Mouse (Mus musculus) neural tube, embryonic 11.5 days (tissue): Measurements from ENCODE around the gene Unc119b. TPM values are rescaled to one million over a fixed set of nuclear protein-coding genes. Genes with fewer than 3 reads are reported as not detected.

ENCODE experiments used
- ATAC-seq: fragments of 200-750 bp; cut with Nextera tagmentation; 2 replicates; pipeline ENCODE4 v1.8.0; 2017; ENCODE audit warnings: moderate number of reproducible peaks, mild to moderate bottlenecking, moderate TSS enrichment, moderate library complexity; ENCODE audit not compliant: insufficient read depth, low FRiP score, low TSS enrichment
- DNase-seq: peaks from one replicate; pipeline ENCODE4 v3.0.0-alpha.2; 2015; ENCODE audit warnings: low spot score
- H3K27ac ChIP-seq: fragments of 300-500 bp; sonication (generic); 2 replicates; pipeline ENCODE4 v1.5.1; 2014; ENCODE audit warnings: low read depth, mild to moderate bottlenecking, low read length
- H3K27me3 ChIP-seq: fragments of 300-500 bp; sonication (generic); 2 replicates; pipeline ENCODE4 v1.6.1; 2014; ENCODE audit warnings: mild to moderate bottlenecking, low read length, mixed read lengths; ENCODE audit not compliant: control insufficient read depth, insufficient read depth
- H3K36me3 ChIP-seq: fragments of 300-500 bp; sonication (generic); 2 replicates; pipeline ENCODE4 v1.6.1; 2014; ENCODE audit warnings: mild to moderate bottlenecking, low read length, moderate library complexity, mixed read lengths; ENCODE audit not compliant: control insufficient read depth, insufficient read depth
- H3K4me1 ChIP-seq: fragments of 300-500 bp; sonication (generic); 2 replicates; pipeline ENCODE4 v1.6.1; 2014; ENCODE audit warnings: low read length, mixed read lengths; ENCODE audit not compliant: control insufficient read depth, insufficient read depth
- H3K4me2 ChIP-seq: fragments of 300-500 bp; sonication (generic); 2 replicates; pipeline ENCODE4 v1.6.1; 2014; ENCODE audit warnings: low read depth, mild to moderate bottlenecking, moderate library complexity
- H3K4me3 ChIP-seq: fragments of 300-500 bp; sonication (generic); 2 replicates; pipeline ENCODE4 v1.5.1; 2014; ENCODE audit warnings: low read depth, low read length
- H3K9ac ChIP-seq: fragments of 300-500 bp; sonication (generic); 2 replicates; pipeline ENCODE4 v1.6.1; 2014; ENCODE audit warnings: mild to moderate bottlenecking, low read length
- H3K9me3 ChIP-seq: fragments of 300-500 bp; sonication (generic); 2 replicates; pipeline ENCODE4 v1.6.1; 2016; ENCODE audit warnings: low read length; ENCODE audit not compliant: control insufficient read depth
- WGBS: fragments of 180-500 bp; shearing (Covaris S2); extraction: QIAGEN DNeasy Blood & Tissue Kit; methylation state at CpG from one replicate; pipeline ENCODE4 v1.1.7; 2014; 5-methylcytosine and 5-hydroxymethylcytosine counted together
- polyA plus RNA-seq: library from polyadenylated mRNA; unstranded; fragments of >200 nt; fragmentation: Nextera tagmentation; extraction: Ambion mirVana; gene quantifications from 2 replicates; pipeline ENCODE4 v1.2.1, GENCODE M21; 2014

Gene Unc119b
- polyA plus RNA-seq, 1 experiment from 2014 or later, result 73.4 TPM

DNA sequence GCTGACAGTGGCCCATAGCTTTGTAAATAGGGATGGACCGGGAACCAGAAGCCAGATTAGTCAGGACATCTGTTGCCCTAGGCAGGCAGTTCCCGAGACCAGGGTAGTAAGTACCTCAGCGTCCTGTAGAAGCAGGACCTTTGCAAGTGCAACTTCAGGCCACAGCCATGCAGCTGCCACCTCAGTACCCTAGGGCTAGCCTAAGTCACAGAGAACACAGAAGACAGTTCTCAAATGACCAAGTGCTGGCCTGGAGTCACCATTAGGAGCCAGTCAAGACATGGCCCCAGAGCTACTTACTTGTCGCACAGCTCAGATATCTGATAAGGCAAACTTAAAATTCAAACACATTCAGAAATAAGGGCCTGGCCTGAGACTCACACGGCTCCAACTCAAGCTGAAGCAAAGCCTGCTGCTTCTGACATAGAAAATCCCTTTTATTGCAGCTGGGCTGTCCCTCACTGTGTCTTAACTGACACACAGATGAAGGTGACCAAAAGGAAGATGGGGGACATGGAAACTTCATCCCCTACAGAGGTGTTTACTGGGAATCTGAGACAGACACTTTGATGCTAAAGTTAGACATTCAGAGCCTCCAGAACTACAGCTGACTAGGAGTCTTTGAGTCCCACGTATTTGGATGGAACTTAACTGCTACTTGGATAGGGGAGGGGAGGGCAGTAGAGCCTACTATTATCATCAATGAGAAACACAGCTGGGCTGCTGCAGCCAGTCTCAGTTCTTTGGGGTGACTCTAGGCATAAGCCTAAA, 11.4 kb upstream of the Unc119b start:
- no peaks in the 10 kb centered on the region for H3K27me3 ChIP-seq
- no peak overlapping the region for H3K27ac ChIP-seq
- peaks cover 24% of the 10 kb centered on the region for H3K36me3 ChIP-seq
- DNase-seq, result no peak
- 76% methylated on average over 6 of the region's 6 CpGs for WGBS
- H3K9me3 ChIP-seq, result no peaks in the 10 kb centered on the region; the same call in 1 of the 2 replicates
- H3K4me3 ChIP-seq, result no peak overlapping the region
- no peak overlapping the region for H3K4me2 ChIP-seq
- no peaks in the 10 kb centered on the region for H3K4me1 ChIP-seq
- ATAC-seq, result no peak
- no peak overlapping the region for H3K9ac ChIP-seq

DNA sequence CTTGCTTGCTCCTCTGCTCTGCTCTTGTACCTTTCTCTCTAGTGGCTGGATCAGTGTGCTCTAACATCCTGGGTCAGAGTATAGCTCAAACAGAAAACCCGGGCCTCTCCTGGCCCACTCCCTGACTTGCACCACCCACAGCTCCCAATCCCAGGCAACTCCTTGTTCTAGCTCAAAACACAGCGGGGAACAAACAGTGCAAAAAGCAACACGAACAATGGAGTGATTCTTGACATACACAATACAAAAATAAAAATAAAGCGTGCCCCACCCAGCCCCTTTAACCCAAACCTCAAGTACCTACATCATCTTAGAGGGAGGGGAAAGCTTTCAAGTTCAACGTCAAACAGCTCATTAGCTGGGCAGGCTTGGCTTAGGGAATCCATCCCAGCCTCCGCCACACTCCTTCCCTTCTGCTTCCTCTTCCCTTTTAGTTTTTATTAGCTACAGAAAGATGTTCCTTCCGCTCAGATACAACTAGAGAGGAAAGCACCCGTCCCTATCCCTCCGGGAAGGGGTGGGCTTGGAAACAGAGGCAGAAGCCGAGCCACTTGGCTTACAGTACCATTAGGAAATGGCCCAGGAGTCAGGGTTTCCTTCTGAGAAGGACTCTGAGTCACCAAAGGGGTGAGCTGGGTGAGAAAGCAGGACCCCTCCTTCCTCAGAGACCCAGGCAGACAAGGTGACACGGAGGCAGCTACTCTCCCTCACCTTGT, 10.6 kb upstream of the Unc119b start:
- DNase-seq, result no peak
- H3K4me1 ChIP-seq, result no peaks in the 10 kb centered on the region
- H3K36me3 ChIP-seq, result peaks cover 24% of the 10 kb centered on the region
- no peak overlapping the region for H3K9ac ChIP-seq
- H3K27ac ChIP-seq, result no peak overlapping the region
- 78% methylated on average over 11 of the region's 11 CpGs for WGBS
- no peaks in the 10 kb centered on the region; the same call in 1 of the 2 replicates for H3K9me3 ChIP-seq
- no peak for ATAC-seq
- no peaks in the 10 kb centered on the region for H3K27me3 ChIP-seq
- H3K4me3 ChIP-seq, result no peak overlapping the region
- no peak overlapping the region for H3K4me2 ChIP-seq

DNA sequence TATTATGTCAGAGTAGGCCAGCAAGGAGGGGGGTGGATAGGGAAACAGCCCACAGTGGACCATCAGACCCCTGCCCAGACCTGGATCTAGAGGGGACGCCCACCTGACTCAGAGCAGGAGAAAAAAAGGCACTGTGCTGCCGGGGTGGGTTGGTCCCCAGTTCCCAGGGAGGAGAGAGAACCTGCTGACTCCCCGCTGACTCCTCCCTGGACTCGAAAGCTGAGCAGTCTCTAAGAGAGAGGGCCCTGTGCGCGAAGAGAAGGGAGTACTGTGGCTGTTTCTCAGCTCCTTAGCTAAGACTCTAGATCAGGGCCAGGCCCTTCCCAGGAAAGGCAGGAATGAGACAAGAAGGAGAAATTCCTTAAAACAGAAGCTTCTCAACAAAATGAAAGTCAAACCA, 9.7 kb upstream of the Unc119b start:
- Histone ChIP-seq H3K4me2 (no peak overlapping the region), H3K9ac (no peak overlapping the region), H3K4me1 (no peaks in the 10 kb centered on the region), H3K9me3 (no peaks in the 10 kb centered on the region; the same call in 1 of the 2 replicates), H3K4me3 (no peak overlapping the region), H3K27me3 (no peaks in the 10 kb centered on the region), H3K36me3 (peaks cover 15% of the 10 kb centered on the region), H3K27ac (no peak overlapping the region)
- whole genome bisulfite sequencing, result 76% methylated on average over 6 of the region's 6 CpGs
- ATAC-seq (no peak), DNase-seq (no peak)

DNA sequence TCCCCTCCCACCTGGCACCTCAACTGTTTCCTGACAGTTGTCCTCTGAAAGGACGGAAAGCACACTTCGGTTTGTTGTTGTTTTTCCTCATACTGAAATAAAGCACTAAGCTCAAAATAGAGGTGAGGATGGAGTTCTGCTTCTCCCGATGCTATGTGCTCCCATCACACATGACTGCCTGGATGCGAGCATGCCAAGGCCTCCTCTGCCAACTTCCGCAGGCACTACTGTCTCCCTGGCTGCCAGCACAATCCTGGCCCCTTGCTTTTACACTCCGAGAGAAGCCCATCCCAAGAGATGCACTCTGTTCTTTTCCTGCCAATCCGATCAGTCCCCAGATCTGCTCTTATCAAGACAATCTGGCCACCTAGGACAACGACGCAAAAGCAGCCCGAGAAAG, 8.8 kb upstream of the Unc119b start:
- no peak overlapping the region for H3K27ac ChIP-seq
- H3K9ac ChIP-seq, result no peak overlapping the region
- H3K4me2 ChIP-seq, result no peak overlapping the region
- ATAC-seq, result no peak
- WGBS, result 89% methylated on average over 10 of the region's 10 CpGs
- DNase-seq, result no peak
- no peak overlapping the region for H3K4me3 ChIP-seq
- H3K9me3 ChIP-seq, result no peaks in the 10 kb centered on the region
- H3K27me3 ChIP-seq, result no peaks in the 10 kb centered on the region
- H3K4me1 ChIP-seq, result no peaks in the 10 kb centered on the region
- H3K36me3 ChIP-seq, result peaks cover 11% of the 10 kb centered on the region

DNA sequence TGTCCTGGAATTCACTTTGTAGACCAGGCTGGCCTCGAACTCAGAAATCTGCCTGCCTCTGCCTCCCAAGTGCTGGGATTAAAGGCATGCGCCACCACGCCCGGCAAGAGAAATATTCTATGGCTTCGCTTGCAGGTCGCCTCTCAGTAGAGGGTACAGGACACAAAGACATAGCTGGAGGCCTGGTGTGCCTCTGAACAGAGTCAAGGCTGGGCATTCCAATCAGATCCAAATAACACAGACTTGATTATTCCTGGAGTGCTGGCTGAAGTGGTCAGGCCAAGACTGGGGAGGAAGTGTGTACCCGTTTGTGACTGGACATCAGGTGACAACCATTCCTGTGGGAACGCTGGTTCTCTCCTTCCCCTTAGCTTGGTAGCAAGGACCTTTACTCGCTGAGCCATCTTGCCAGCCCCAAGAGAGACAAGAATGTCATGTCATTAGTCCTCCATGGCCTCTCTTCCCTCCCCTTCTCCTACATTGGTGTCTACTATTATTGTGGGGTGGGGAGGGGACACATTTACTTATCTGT, 7.5 kb upstream of the Unc119b start:
- H3K4me3 ChIP-seq, result no peak overlapping the region
- no peak overlapping the region for H3K9ac ChIP-seq
- 89% methylated on average over 9 of the region's 9 CpGs for WGBS
- no peaks in the 10 kb centered on the region for H3K9me3 ChIP-seq
- no peak overlapping the region for H3K4me2 ChIP-seq
- ATAC-seq (no peak), DNase-seq (no peak)
- no peaks in the 10 kb centered on the region for H3K4me1 ChIP-seq
- no peaks in the 10 kb centered on the region for H3K27me3 ChIP-seq
- no peak overlapping the region for H3K27ac ChIP-seq
- H3K36me3 ChIP-seq, result peaks cover 3% of the 10 kb centered on the region

DNA sequence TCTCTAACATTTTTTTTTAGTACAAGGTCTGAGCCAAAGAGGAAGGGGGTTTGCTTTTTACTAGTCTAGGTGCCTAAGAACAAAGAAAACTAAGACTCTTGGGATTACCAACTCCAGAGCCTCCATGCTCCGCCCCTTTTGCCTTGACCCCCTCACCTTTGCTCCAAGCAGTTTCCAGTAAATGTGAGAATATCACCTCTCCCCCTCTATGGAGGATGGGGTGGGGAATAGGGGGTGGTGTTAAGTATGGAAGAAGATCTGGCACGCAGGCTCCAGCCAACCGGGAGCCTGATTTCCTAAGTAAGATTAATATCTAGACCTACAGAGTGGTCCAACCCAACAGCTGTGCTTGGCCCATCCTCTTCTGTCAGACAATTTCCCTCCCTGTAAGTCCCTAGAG, 6.0 kb upstream of the Unc119b start:
- H3K27me3 ChIP-seq, result no peaks in the 10 kb centered on the region
- ATAC-seq (no peak), DNase-seq (no peak)
- H3K9ac ChIP-seq, result no peak overlapping the region
- H3K9me3 ChIP-seq, result no peaks in the 10 kb centered on the region
- H3K4me2 ChIP-seq, result no peak overlapping the region
- WGBS, result 72% methylated on average over 3 of the region's 3 CpGs
- H3K36me3 ChIP-seq, result no peaks in the 10 kb centered on the region
- no peaks in the 10 kb centered on the region for H3K4me1 ChIP-seq
- no peak overlapping the region for H3K4me3 ChIP-seq
- H3K27ac ChIP-seq, result no peak overlapping the region

DNA sequence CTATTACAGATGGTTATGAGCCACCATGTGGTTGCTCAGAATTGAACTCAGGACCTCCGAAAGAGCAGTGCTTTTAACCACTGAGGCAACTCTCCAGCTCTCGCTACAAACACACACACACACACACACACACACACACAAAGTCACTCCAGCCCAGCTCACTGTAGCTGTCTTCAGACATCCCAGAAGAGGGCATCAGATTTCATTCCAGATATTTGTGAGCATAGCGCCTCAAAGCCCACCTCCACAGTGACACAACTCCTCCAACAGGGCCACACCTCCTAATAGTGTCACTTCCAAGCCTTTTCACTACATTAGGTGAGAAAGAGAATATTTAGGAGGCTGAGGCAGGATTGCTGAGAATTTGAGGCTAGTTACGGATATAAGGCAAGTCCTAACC, 4.3 kb upstream of the Unc119b start:
- Histone ChIP-seq H3K27me3 (no peaks in the 10 kb centered on the region), H3K4me3 (no peak overlapping the region), H3K4me1 (no peaks in the 10 kb centered on the region; the same call in 1 of the 2 replicates), H3K27ac (no peak overlapping the region), H3K4me2 (no peak overlapping the region), H3K36me3 (no peaks in the 10 kb centered on the region), H3K9me3 (no peaks in the 10 kb centered on the region), H3K9ac (no peak overlapping the region)
- no peak for DNase-seq
- ATAC-seq, result no peak
- 68% methylated on average over 4 of the region's 4 CpGs for WGBS

DNA sequence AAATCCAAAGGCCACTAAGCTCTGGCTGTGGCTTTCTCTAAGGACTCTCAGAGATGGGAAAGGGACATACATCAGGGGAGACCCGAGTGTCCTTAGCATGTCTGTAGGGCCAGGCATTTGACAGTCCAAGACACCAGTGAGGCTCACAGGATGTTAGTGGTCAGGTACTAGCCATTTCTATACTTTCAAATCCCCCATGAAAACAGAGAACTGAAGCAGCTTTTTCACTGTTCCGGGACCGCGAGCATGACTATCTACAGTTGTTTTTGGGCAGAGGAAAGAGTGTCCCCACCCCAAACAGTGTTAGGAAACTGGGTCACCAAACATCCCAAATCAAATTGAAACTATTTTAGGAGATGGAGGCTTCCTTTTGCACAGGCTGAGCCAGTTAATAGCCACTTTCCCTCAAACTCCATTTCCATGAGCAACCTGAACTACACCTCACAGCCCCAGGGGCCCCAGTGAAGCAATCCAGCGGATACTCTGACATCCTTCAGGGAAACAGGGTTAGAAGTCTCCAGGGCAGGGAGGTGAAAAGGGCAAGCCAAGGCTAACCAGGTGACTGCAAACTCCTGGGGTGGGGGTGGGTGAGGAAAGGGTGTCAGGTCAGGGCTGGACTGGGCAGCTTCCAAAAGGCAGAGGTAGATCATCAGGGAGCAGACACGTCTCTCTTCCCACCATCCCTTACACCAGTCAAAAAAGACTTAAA, 1.3 kb downstream of the Unc119b start:
- 64% methylated on average over 6 of the region's 6 CpGs for WGBS
- Histone ChIP-seq H3K9ac (peak overlapping the region; percentile 90), H3K4me2 (peak overlapping the region; percentile 98), H3K4me1 (peaks cover 9% of the 10 kb centered on the region), H3K27ac (no peak overlapping the region), H3K27me3 (no peaks in the 10 kb centered on the region), H3K4me3 (peak overlapping the region; percentile 98), H3K36me3 (peaks cover 4% of the 10 kb centered on the region; the same call in 1 of the 2 replicates), H3K9me3 (no peaks in the 10 kb centered on the region)
- DNase-seq (no peak), ATAC-seq (no peak)
